Mouse (Mus musculus): Measurements from ENCODE around the gene Tmub2. TPM values are rescaled to one million over a fixed set of nuclear protein-coding genes. Genes with fewer than 3 reads are reported as not detected.

The Tmub2 gene
- polyA plus RNA-seq, 1 experiment from 2014 or later: 30.3 TPM

DNA sequence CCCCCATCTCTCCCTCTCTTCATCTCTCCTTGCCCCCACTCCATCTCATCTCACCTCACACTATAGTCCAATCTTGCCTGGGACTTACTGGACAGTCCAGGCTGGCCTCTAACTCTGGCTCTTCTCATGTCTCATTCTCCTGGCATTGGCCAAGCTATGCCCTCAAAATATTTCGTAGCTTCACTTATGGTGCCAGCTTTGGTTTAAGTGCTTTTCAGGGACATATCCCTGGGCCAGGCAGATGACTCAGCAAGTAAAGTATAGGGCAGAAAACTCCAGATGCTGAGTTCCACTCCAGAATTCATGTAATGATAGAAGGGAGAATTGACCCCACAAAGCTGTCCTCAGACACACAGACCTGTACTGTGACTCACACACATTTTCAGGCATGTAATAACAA lies 51.5 kb downstream of the Tmub2 start:
- ATAC-seq (ENCODE audit: low FRiP score, low TSS enrichment) (no peak), DNase-seq (ENCODE audit: low spot score) (no peak)
- 70% methylated on average over 1 of the region's 1 CpGs for WGBS
- TF ChIP-seq EP300 (optimal IDR thresholded peaks at IDR 0.05) (no peak), CTCF (IDR thresholded peaks at IDR 0.05; ENCODE audit: low read depth) (no peak)
- no peak overlapping the region for H3K4me2 ChIP-seq (replicated peaks; ENCODE audit: low read depth)
- H3K4me3 ChIP-seq (ENCODE audit: low read depth, low read length): no peak overlapping the region
- no peak overlapping the region for H3K27ac ChIP-seq (replicated peaks)
- H3K9me3 ChIP-seq (ENCODE audit: control insufficient read depth, low read length): no peaks in the 10 kb centered on the region
- no peaks in the 10 kb centered on the region for H3K27me3 ChIP-seq (ENCODE audit: control insufficient read depth, insufficient read depth, low read length)
- no peak overlapping the region for H3K9ac ChIP-seq (ENCODE audit: low read length)
- no peaks in the 10 kb centered on the region for H3K4me1 ChIP-seq (replicated peaks; ENCODE audit: control insufficient read depth, insufficient read depth)
- no peaks in the 10 kb centered on the region for H3K36me3 ChIP-seq (ENCODE audit: control insufficient read depth, insufficient read depth, low read length)

- no peaks in the 10 kb centered on the region for H3K36me3 ChIP-seq (ENCODE audit: control insufficient read depth, insufficient read depth, low read length)
- 64% methylated on average over 1 of the region's 1 CpGs for WGBS
- H3K9ac ChIP-seq (ENCODE audit: low read length): no peak overlapping the region
Observed at GRCm38 (mm10) chr11:102337921-102338320, 53.2 kb downstream of the Tmub2 start.

DNA sequence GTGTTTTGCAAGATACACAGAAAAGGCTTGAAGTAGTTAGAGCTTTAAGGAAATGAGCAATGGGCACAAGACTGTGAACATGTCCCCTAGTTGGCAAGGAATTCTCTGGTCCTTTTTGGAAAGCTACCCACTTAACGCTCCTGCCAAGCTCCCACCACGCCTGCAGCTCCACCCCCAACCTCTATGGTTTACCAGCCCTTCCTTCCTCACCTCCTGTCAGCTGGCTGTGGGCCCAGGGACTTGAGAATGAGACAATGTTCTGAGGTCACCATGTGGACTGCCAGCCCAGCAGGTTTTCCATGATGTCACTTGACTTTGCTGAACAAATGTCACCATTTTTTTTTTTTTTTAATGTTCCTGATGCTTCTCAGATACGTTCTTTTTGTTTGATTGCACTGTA lies 53.8 kb downstream of the Tmub2 start:
- no peak overlapping the region for H3K4me3 ChIP-seq (ENCODE audit: low read depth, low read length)
- no peak for TF ChIP-seq CTCF (IDR thresholded peaks at IDR 0.05; ENCODE audit: low read depth)
- no peak for TF ChIP-seq EP300 (optimal IDR thresholded peaks at IDR 0.05)
- no peak overlapping the region for H3K27ac ChIP-seq (replicated peaks)
- ATAC-seq (ENCODE audit: low FRiP score, low TSS enrichment): peak; percentile 75
- H3K9ac ChIP-seq (ENCODE audit: low read length): no peak overlapping the region
- H3K4me2 ChIP-seq (replicated peaks; ENCODE audit: low read depth): no peak overlapping the region
- 15% methylated on average over 3 of the region's 3 CpGs for WGBS
- peak; percentile 68 for DNase-seq (ENCODE audit: low spot score)
- no peaks in the 10 kb centered on the region for H3K36me3 ChIP-seq (ENCODE audit: control insufficient read depth, insufficient read depth, low read length)
- no peaks in the 10 kb centered on the region for H3K9me3 ChIP-seq (ENCODE audit: control insufficient read depth, low read length)
- no peaks in the 10 kb centered on the region for H3K4me1 ChIP-seq (replicated peaks; ENCODE audit: control insufficient read depth, insufficient read depth)
- no peaks in the 10 kb centered on the region for H3K27me3 ChIP-seq (ENCODE audit: control insufficient read depth, insufficient read depth, low read length)

More at GRCm38 (mm10) chr11:102337921-102338320, 53.2 kb downstream of the Tmub2 start:
- no peak overlapping the region for H3K4me2 ChIP-seq (replicated peaks; ENCODE audit: low read depth)
- H3K9me3 ChIP-seq (ENCODE audit: control insufficient read depth, low read length): no peaks in the 10 kb centered on the region
- H3K4me3 ChIP-seq (ENCODE audit: low read depth, low read length): no peak overlapping the region
- no peak overlapping the region for H3K27ac ChIP-seq (replicated peaks)
- no peaks in the 10 kb centered on the region for H3K4me1 ChIP-seq (replicated peaks; ENCODE audit: control insufficient read depth, insufficient read depth)
- DNase-seq (ENCODE audit: low spot score): no peak
- no peaks in the 10 kb centered on the region for H3K27me3 ChIP-seq (ENCODE audit: control insufficient read depth, insufficient read depth, low read length)
- TF ChIP-seq CTCF (IDR thresholded peaks at IDR 0.05; ENCODE audit: low read depth): no peak
- TF ChIP-seq EP300 (optimal IDR thresholded peaks at IDR 0.05): no peak
- no peak for ATAC-seq (ENCODE audit: low FRiP score, low TSS enrichment)

Other genes starting within 250 kb of the Tmub2 start
- 3.0 and 3.4 TPM in 2 replicates for gene Cd300lg, start 243.4 kb upstream of the Tmub2 start, polyA plus RNA-seq (2015; fragmentation: Nextera tagmentation; extraction: Ambion mirVana)
- 2.8 and 3.4 TPM in 2 replicates for gene Mpp2, start 196.4 kb upstream of the Tmub2 start, polyA plus RNA-seq (2015; fragmentation: Nextera tagmentation; extraction: Ambion mirVana)
- 3.3 and 5.4 TPM in 2 replicates for gene Ppy, start 183.6 kb upstream of the Tmub2 start, polyA plus RNA-seq (2015; fragmentation: Nextera tagmentation; extraction: Ambion mirVana)
- gene Pyy, start 177.1 kb upstream of the Tmub2 start, polyA plus RNA-seq (2015; fragmentation: Nextera tagmentation; extraction: Ambion mirVana): 63.0 and 64.3 TPM in 2 replicates
- gene Nags, start 139.4 kb upstream of the Tmub2 start, polyA plus RNA-seq (2015; fragmentation: Nextera tagmentation; extraction: Ambion mirVana): 0.07 TPM in 1 of 2 replicates, not detected in the other
- 13.8 and 14.5 TPM in 2 replicates for gene Tmem101, start 128.5 kb upstream of the Tmub2 start, polyA plus RNA-seq (2015; fragmentation: Nextera tagmentation; extraction: Ambion mirVana)
- gene Lsm12, start 99.6 kb upstream of the Tmub2 start, polyA plus RNA-seq (2015; fragmentation: Nextera tagmentation; extraction: Ambion mirVana): 70.0 and 99.4 TPM in 2 replicates
- 19.2 and 19.4 TPM in 2 replicates for gene G6pc3, start 95.3 kb upstream of the Tmub2 start, polyA plus RNA-seq (2015; fragmentation: Nextera tagmentation; extraction: Ambion mirVana)
- 33.8 and 43.3 TPM in 2 replicates for gene Hdac5, start 54.8 kb upstream of the Tmub2 start, polyA plus RNA-seq (2015; fragmentation: Nextera tagmentation; extraction: Ambion mirVana)
- gene BC030867, start 36.0 kb upstream of the Tmub2 start, polyA plus RNA-seq (2015; fragmentation: Nextera tagmentation; extraction: Ambion mirVana): 2.2 and 2.7 TPM in 2 replicates
- gene Asb16, start 16.2 kb upstream of the Tmub2 start, polyA plus RNA-seq (2015; fragmentation: Nextera tagmentation; extraction: Ambion mirVana): 0.04 TPM in 1 of 2 replicates, not detected in the other
- 6.9 and 7.3 TPM in 2 replicates for gene Atxn7l3, start 11.7 kb downstream of the Tmub2 start, polyA plus RNA-seq (2015; fragmentation: Nextera tagmentation; extraction: Ambion mirVana)
- gene Ubtf, start 34.8 kb downstream of the Tmub2 start, polyA plus RNA-seq (2015; fragmentation: Nextera tagmentation; extraction: Ambion mirVana): 46.6 and 46.7 TPM in 2 replicates
- gene Slc4a1, start 81.3 kb downstream of the Tmub2 start, polyA plus RNA-seq (2015; fragmentation: Nextera tagmentation; extraction: Ambion mirVana): 0.72 and 1.1 TPM in 2 replicates
- 5.1 and 5.9 TPM in 2 replicates for gene Rundc3a, start 108.5 kb downstream of the Tmub2 start, polyA plus RNA-seq (2015; fragmentation: Nextera tagmentation; extraction: Ambion mirVana)
- gene Slc25a39, start 123.0 kb downstream of the Tmub2 start, polyA plus RNA-seq (2015; fragmentation: Nextera tagmentation; extraction: Ambion mirVana): 189 and 200 TPM in 2 replicates
- gene Grn, start 145.4 kb downstream of the Tmub2 start, polyA plus RNA-seq (2015; fragmentation: Nextera tagmentation; extraction: Ambion mirVana): 126 and 142 TPM in 2 replicates
- gene Fam171a2, start 162.8 kb downstream of the Tmub2 start, polyA plus RNA-seq (2015; fragmentation: Nextera tagmentation; extraction: Ambion mirVana): 2.0 and 2.9 TPM in 2 replicates
- 5.4 and 6.5 TPM in 2 replicates for gene Itga2b, start 185.2 kb downstream of the Tmub2 start, polyA plus RNA-seq (2015; fragmentation: Nextera tagmentation; extraction: Ambion mirVana)

All from stomach, postnatal 0 days (tissue).